Mouse (Mus musculus) hindbrain, embryonic 15.5 days (tissue): Measurements from ENCODE around the gene Zfand3. TPM values are rescaled to one million over a fixed set of nuclear protein-coding genes. Genes with fewer than 3 reads are reported as not detected.

Experiments used
- ATAC-seq: fragments of 200-750 bp; cut with Nextera tagmentation; 2 replicates; pipeline ENCODE4 v1.8.0; 2017; ENCODE audit warnings: low read depth, moderate number of reproducible peaks, moderate TSS enrichment; ENCODE audit not compliant: low FRiP score
- H3K27ac ChIP-seq: fragments of 300-500 bp; sonication (generic); replicated peaks from 2 replicates; pipeline ENCODE4 v1.5.1; 2015; ENCODE audit warnings: mild to moderate bottlenecking, inconsistent platforms
- H3K27me3 ChIP-seq: fragments of 300-500 bp; sonication (generic); 2 replicates; pipeline ENCODE4 v1.6.1; 2015; ENCODE audit warnings: control low read depth, inconsistent platforms
- H3K36me3 ChIP-seq: fragments of 300-500 bp; sonication (generic); 2 replicates; pipeline ENCODE4 v1.6.1; 2015; ENCODE audit warnings: control low read depth, inconsistent platforms
- H3K4me1 ChIP-seq: fragments of 300-500 bp; sonication (generic); replicated peaks from 2 replicates; pipeline ENCODE4 v1.6.1; 2015; ENCODE audit warnings: control low read depth, inconsistent platforms
- H3K4me2 ChIP-seq: fragments of 300-500 bp; sonication (generic); 2 replicates; pipeline ENCODE4 v1.6.1; 2015; ENCODE audit warnings: moderate library complexity, mild to moderate bottlenecking, inconsistent platforms
- H3K4me3 ChIP-seq: fragments of 300-500 bp; sonication (generic); 2 replicates; pipeline ENCODE4 v1.5.1; 2015; ENCODE audit warnings: mild to moderate bottlenecking, inconsistent platforms
- H3K9ac ChIP-seq: fragments of 300-500 bp; sonication (generic); 2 replicates; pipeline ENCODE4 v1.6.1; 2015; ENCODE audit warnings: inconsistent platforms
- H3K9me3 ChIP-seq: fragments of 300-500 bp; sonication (generic); 2 replicates; pipeline ENCODE4 v1.6.1; 2016; ENCODE audit warnings: control low read depth, inconsistent platforms
- WGBS: fragments of 180-500 bp; shearing (Covaris S2); methylation state at CpG from one replicate; pipeline ENCODE4 v1.1.7; 2015; 5-methylcytosine and 5-hydroxymethylcytosine counted together
- polyA plus RNA-seq: library from polyadenylated mRNA; unstranded; fragments of >200 nt; fragmentation: Nextera tagmentation; extraction: Ambion mirVana; gene quantifications from 2 replicates; pipeline ENCODE4 v1.2.1, GENCODE M21; 2015

The Zfand3 gene
- polyA plus RNA-seq, 1 experiment from 2014 or later, result 59.8 TPM

DNA sequence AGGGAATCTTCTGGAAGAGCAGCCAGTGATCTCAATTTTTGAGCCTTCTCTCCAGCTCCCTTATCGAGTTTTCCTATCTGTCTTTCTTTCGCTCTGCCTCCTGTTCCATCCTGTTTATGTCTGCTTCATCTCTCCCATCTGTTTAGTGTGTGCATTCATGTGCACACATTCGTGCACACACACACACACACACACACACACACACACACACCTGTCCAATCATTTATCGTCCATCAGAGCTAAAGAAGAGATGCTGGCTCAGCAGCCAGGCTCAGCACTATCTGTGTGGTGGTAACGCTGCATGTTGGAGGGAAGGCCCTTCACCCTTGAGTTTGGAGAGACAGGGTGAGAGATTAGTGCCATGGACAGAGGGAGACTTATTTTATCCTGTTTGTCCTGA, 21.3 kb upstream of the Zfand3 start:
- no peak overlapping the region for H3K4me2 ChIP-seq
- ATAC-seq, result no peak
- no peak overlapping the region for H3K27ac ChIP-seq
- H3K27me3 ChIP-seq, result no peaks in the 10 kb centered on the region
- H3K9ac ChIP-seq, result no peak overlapping the region
- H3K36me3 ChIP-seq, result no peaks in the 10 kb centered on the region
- H3K4me3 ChIP-seq, result no peak overlapping the region
- no peaks in the 10 kb centered on the region; the same call in 1 of the 2 replicates for H3K4me1 ChIP-seq
- WGBS, result 72% methylated on average over 5 of the region's 5 CpGs
- H3K9me3 ChIP-seq, result no peaks in the 10 kb centered on the region

DNA sequence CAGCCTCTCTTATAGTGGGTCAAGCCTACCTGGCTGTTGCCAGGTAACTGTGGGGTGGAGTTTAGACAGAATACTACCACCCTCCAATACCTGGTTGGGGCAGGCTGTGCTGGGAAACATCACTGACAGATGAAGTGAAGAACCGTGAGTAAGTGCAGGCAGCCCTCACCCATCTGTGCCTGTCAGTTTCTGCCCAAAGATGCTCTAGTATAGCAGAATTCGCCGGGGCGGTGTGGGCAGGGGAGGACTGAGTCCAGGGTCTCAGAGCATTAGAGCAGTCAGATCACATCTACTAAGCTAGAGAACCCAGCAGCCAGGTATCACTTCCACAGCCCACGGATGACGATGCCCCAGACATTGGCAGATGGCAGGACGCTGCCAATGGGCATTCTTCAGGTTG, 19.6 kb upstream of the Zfand3 start:
- ATAC-seq, result no peak
- Histone ChIP-seq H3K4me2 (no peak overlapping the region), H3K9ac (no peak overlapping the region), H3K9me3 (no peaks in the 10 kb centered on the region), H3K4me1 (no peaks in the 10 kb centered on the region; the same call in 1 of the 2 replicates), H3K27me3 (no peaks in the 10 kb centered on the region), H3K4me3 (no peak overlapping the region), H3K27ac (no peak overlapping the region), H3K36me3 (no peaks in the 10 kb centered on the region)
- WGBS, result 83% methylated on average over 7 of the region's 7 CpGs

DNA sequence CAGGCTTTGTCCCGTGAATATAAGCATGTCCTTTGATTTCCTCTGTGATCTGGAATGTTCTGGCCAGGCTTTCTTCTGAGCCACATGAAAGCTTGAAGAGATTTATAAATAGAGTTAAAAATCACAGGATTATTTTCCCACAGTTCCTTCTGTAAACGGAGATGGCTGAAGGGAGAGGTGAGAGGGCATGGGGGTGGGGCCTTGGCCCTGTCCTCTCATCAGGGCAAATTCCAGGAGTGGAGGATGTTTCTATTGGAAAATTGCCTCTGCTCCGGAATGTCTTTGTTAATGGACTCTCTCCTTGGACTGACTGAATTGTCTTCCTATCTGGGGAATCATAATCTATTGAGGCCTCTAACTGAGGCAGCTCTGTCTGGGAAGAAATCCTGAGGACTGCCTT, 19.0 kb upstream of the Zfand3 start:
- no peaks in the 10 kb centered on the region for H3K27me3 ChIP-seq
- no peak overlapping the region for H3K4me2 ChIP-seq
- H3K4me3 ChIP-seq, result no peak overlapping the region
- ATAC-seq, result no peak
- no peaks in the 10 kb centered on the region for H3K9me3 ChIP-seq
- H3K4me1 ChIP-seq, result no peaks in the 10 kb centered on the region; the same call in 1 of the 2 replicates
- no peak overlapping the region for H3K9ac ChIP-seq
- no peaks in the 10 kb centered on the region for H3K36me3 ChIP-seq
- H3K27ac ChIP-seq, result no peak overlapping the region
- WGBS, result 24% methylated on average over 3 of the region's 3 CpGs

- H3K9me3 ChIP-seq, result no peaks in the 10 kb centered on the region
- no peak overlapping the region for H3K9ac ChIP-seq
- H3K4me3 ChIP-seq, result no peak overlapping the region
- no peaks in the 10 kb centered on the region for H3K36me3 ChIP-seq
- no peaks in the 10 kb centered on the region; the same call in 1 of the 2 replicates for H3K4me1 ChIP-seq
- no peak overlapping the region for H3K27ac ChIP-seq
- no peak overlapping the region for H3K4me2 ChIP-seq
- no peaks in the 10 kb centered on the region for H3K27me3 ChIP-seq
- 28% methylated on average over 5 of the region's 5 CpGs for WGBS
- no peak for ATAC-seq
Observed at GRCm38 (mm10) chr17:29988141-29988540, 16.4 kb upstream of the Zfand3 start.

DNA sequence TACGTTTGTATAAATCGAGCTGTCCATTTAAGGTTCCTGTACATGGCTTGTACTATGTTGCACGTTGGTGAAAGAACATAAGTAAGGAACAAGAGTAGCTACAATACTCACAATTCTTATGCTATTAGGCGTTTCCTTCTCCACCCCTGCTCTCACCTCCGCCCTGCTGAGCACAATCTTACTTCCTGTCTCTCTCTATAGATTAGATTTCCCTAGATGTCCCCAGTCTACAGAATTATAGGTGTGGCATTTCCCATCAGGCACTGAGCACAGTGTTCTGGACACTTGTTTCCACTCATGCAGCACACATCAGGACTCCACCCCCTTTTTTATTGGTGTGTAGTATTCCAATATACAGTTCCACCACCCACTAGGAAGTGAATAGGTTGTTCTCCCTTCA, 14.9 kb upstream of the Zfand3 start:
- Histone ChIP-seq H3K4me1 (peaks cover 7% of the 10 kb centered on the region; the same call in 1 of the 2 replicates), H3K4me3 (no peak overlapping the region), H3K27ac (no peak overlapping the region), H3K4me2 (no peak overlapping the region), H3K27me3 (no peaks in the 10 kb centered on the region), H3K9ac (no peak overlapping the region), H3K9me3 (no peaks in the 10 kb centered on the region), H3K36me3 (no peaks in the 10 kb centered on the region)
- WGBS, result 84% methylated on average over 5 of the region's 5 CpGs
- ATAC-seq, result no peak

GRCm38 (mm10) chr17:29990136-29990535, 14.4 kb upstream of the Zfand3 start:
- Histone ChIP-seq H3K27ac (no peak overlapping the region), H3K27me3 (no peaks in the 10 kb centered on the region), H3K4me2 (no peak overlapping the region), H3K4me1 (peaks cover 7% of the 10 kb centered on the region; the same call in 1 of the 2 replicates), H3K4me3 (no peak overlapping the region), H3K36me3 (no peaks in the 10 kb centered on the region), H3K9me3 (no peaks in the 10 kb centered on the region), H3K9ac (no peak overlapping the region)
- ATAC-seq, result no peak
- WGBS, result 82% methylated on average over 3 of the region's 3 CpGs

DNA sequence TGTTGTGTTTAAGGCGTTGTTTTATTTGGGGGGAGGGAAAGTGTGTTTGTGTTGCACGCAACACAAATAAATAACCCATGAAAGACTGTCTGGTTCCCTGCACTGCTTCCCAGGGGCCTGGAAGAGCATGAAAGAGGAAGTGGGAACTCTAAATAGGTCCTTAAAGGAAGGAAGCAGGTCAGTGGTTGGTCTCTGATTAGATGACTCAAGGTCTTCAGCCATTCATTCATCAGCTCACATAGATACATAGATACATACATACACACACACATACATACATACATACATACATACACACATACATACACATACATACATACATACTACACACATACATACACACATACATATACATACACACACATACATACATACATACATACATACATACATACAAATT, 13.7 kb upstream of the Zfand3 start:
- no peaks in the 10 kb centered on the region for H3K36me3 ChIP-seq
- WGBS, result 98% methylated on average over 2 of the region's 2 CpGs
- H3K27me3 ChIP-seq, result no peaks in the 10 kb centered on the region
- no peaks in the 10 kb centered on the region for H3K9me3 ChIP-seq
- H3K27ac ChIP-seq, result no peak overlapping the region
- no peak overlapping the region for H3K4me3 ChIP-seq
- no peak for ATAC-seq
- H3K4me2 ChIP-seq, result no peak overlapping the region
- peaks cover 7% of the 10 kb centered on the region; the same call in 1 of the 2 replicates for H3K4me1 ChIP-seq
- no peak overlapping the region for H3K9ac ChIP-seq

- Histone ChIP-seq H3K9ac (no peak overlapping the region), H3K36me3 (no peaks in the 10 kb centered on the region), H3K4me3 (no peak overlapping the region), H3K4me2 (no peak overlapping the region), H3K27ac (peak overlapping the region; percentile 43; the same call in 1 of the 2 replicates), H3K27me3 (no peaks in the 10 kb centered on the region), H3K4me1 (0 out of 2 replicates have a peak, but pooled peaks cover 7% of the 10 kb centered on the region), H3K9me3 (no peaks in the 10 kb centered on the region)
- 66% methylated on average over 8 of the region's 8 CpGs for WGBS
- peak; percentile 86 for ATAC-seq
Observed at GRCm38 (mm10) chr17:29993488-29993887, 11.0 kb upstream of the Zfand3 start.

DNA sequence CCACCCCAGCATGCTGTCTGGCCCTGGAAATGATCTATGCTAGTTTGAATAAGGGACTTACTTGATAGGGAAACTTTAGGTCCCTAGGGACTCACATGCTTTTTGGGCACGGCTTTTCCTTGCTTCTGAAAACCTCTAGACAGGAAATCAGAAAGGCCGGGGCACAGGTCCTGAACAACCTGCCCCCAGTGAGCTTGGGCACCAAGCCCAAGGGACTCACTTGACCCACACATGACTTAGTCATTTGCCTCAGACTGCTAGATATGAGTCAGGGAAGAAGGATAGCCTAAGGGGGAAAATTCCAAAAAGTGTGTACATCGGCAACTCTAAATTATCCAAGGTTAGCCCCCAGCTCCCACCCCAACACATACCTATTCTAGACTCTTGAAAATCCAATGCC, 10.5 kb upstream of the Zfand3 start:
- H3K27me3 ChIP-seq, result no peaks in the 10 kb centered on the region
- 84% methylated on average over 3 of the region's 3 CpGs for WGBS
- no peak for ATAC-seq

GRCm38 (mm10) chr17:29994459-29994858, 10.1 kb upstream of the Zfand3 start:
- 89% methylated on average over 4 of the region's 4 CpGs for WGBS
- Histone ChIP-seq H3K4me1 (0 out of 2 replicates have a peak, but pooled peaks cover 7% of the 10 kb centered on the region), H3K4me2 (no peak overlapping the region), H3K9me3 (no peaks in the 10 kb centered on the region), H3K9ac (no peak overlapping the region), H3K4me3 (no peak overlapping the region), H3K36me3 (no peaks in the 10 kb centered on the region), H3K27ac (no peak overlapping the region), H3K27me3 (no peaks in the 10 kb centered on the region)
- no peak for ATAC-seq

More for the DNA sequence above, 10.5 kb upstream of the Zfand3 start:
- Histone ChIP-seq H3K4me3 (no peak overlapping the region), H3K27ac (peak overlapping the region; percentile 43; the same call in 1 of the 2 replicates), H3K9me3 (no peaks in the 10 kb centered on the region), H3K9ac (no peak overlapping the region), H3K4me1 (0 out of 2 replicates have a peak, but pooled peaks cover 7% of the 10 kb centered on the region), H3K36me3 (no peaks in the 10 kb centered on the region), H3K4me2 (no peak overlapping the region)

DNA sequence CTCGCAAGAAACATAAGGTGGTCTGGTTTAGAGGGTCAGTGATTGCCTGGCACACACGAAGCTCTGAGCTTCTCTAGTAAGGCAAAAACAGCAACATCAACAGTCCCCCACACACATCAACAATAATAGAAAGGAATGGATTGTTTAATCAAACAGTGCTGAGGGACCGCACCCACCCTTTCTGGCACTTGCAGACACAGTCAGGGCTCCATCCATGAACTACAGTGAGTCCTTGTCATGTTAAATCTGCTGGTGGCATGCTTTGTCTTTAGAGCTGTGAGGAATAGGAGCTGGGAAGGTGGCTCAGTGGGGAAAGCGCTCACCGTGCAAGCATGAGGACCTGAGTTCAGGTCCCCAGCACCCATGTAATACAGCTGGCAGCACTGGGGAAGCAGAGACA, 8.5 kb upstream of the Zfand3 start:
- H3K9me3 ChIP-seq, result no peaks in the 10 kb centered on the region
- no peak overlapping the region for H3K27ac ChIP-seq
- H3K4me1 ChIP-seq, result 0 out of 2 replicates have a peak, but pooled peaks cover 7% of the 10 kb centered on the region
- no peak overlapping the region for H3K4me2 ChIP-seq
- no peak for ATAC-seq
- no peak overlapping the region for H3K9ac ChIP-seq
- H3K4me3 ChIP-seq, result no peak overlapping the region
- WGBS, result 88% methylated on average over 5 of the region's 5 CpGs
- H3K36me3 ChIP-seq, result no peaks in the 10 kb centered on the region
- no peaks in the 10 kb centered on the region for H3K27me3 ChIP-seq

GRCm38 (mm10) chr17:29997726-29998125, 6.8 kb upstream of the Zfand3 start:
- Histone ChIP-seq H3K27ac (no peak overlapping the region), H3K36me3 (no peaks in the 10 kb centered on the region), H3K9me3 (no peaks in the 10 kb centered on the region), H3K27me3 (no peaks in the 10 kb centered on the region), H3K9ac (no peak overlapping the region), H3K4me2 (no peak overlapping the region), H3K4me1 (0 out of 2 replicates have a peak, but pooled peaks cover 7% of the 10 kb centered on the region), H3K4me3 (no peak overlapping the region)
- no peak for ATAC-seq
- WGBS, result 65% methylated on average over 7 of the region's 7 CpGs
